Mouse (Mus musculus) cerebellum, adult 2 months (tissue): Measurements from ENCODE around the gene Fgfr2.

ENCODE experiments used
- CTCF ChIP-seq: fragments of 200-500 bp; IDR thresholded peaks from 2 replicates; pipeline ENCODE4 v1.5.1; 2011; ENCODE audit warnings: low read depth, mild to moderate bottlenecking, control low read depth, low read length, moderate library complexity, borderline replicate concordance; ENCODE audit not compliant: insufficient read depth
- POLR2A ChIP-seq: fragments of 200-500 bp; IDR thresholded peaks from 2 replicates; pipeline ENCODE4 v1.6.1; 2011; ENCODE audit warnings: low read length, control low read depth, borderline replicate concordance; ENCODE audit not compliant: insufficient read depth

GRCm38 (mm10) chr7:130199951-130200350 lies 2923.2 kb downstream of the Fgfr2 start:
- TF ChIP-seq POLR2A (no peak), CTCF (no peak)
